Mouse (Mus musculus): ENCODE results near the gene Gpat2. TPM values are rescaled to one million over a fixed set of nuclear protein-coding genes. Genes with fewer than 3 reads are reported as not detected.

Gpat2 gene
- polyA plus RNA-seq, 1 experiment: not detected

DNA sequence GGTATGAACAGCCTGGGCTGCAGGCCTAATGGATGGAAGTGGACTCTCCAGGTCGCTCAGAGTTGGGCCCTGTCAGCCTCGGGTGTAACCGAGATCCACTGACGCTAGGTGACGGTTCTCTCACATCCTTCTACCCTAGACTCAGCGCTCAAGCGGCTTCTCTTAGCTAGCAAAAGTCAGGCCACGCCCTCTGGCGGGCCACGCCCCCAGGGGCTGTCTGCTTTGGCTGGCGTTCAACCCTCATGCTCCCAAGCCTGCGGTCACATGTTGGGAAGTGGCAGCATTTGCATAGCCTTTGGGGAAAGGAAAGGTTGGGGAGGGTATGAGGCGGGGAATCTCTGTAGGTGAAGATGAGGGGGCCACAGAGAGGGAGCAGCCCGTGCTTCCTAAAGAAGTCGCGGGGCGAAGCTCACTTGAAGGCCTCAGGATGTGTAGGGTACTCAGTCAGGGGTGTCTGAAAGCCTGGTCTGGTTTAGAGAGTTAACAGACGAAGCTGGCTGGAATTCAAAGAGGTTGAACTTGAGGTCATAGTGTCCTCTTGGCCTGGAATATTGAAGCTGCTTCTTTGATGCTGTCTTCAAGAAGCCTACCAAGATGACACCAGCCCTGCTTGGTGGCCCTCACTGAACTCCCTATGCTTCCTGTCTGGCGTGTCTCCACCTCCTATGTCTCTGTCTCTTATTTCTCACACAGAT is 59.6 kb downstream of the Gpat2 start:
- TF ChIP-seq POLR2A (IDR thresholded peaks at IDR 0.05; ENCODE audit: borderline replicate concordance, low read depth, low read length): no peak
- no peak for TF ChIP-seq CTCF (IDR thresholded peaks at IDR 0.05; ENCODE audit: low read depth, low read length)
- no peak overlapping the region for H3K27ac ChIP-seq (ENCODE audit: insufficient read depth, low read depth, low read length)
- H3K4me3 ChIP-seq (ENCODE audit: insufficient read depth, low read length): no peak overlapping the region
- peaks cover 4% of the 10 kb centered on the region; the same call in 1 of the 2 replicates for H3K4me1 ChIP-seq (ENCODE audit: control insufficient read depth, insufficient read depth, low read length)

Other genes with a start within 250 kb of the Gpat2 start
- 1.9 and 2.0 TPM in 2 replicates for gene 1810024B03Rik, start 216.9 kb upstream of the Gpat2 start, polyA plus RNA-seq (2012; ENCODE audit: insufficient read depth, insufficient read length, missing spikeins)
- gene Snrnp200, start 216.8 kb upstream of the Gpat2 start, polyA plus RNA-seq (2012; ENCODE audit: insufficient read depth, insufficient read length, missing spikeins): 34.6 and 44.1 TPM in 2 replicates
- 44.6 and 48.8 TPM in 2 replicates for gene Ciao1, start 177.4 kb upstream of the Gpat2 start, polyA plus RNA-seq (2012; ENCODE audit: insufficient read depth, insufficient read length, missing spikeins)
- gene Tmem127, start 177.3 kb upstream of the Gpat2 start, polyA plus RNA-seq (2012; ENCODE audit: insufficient read depth, insufficient read length, missing spikeins): 41.6 and 46.2 TPM in 2 replicates
- 35.5 and 36.7 TPM in 2 replicates for gene Stard7, start 155.0 kb upstream of the Gpat2 start, polyA plus RNA-seq (2012; ENCODE audit: insufficient read depth, insufficient read length, missing spikeins)
- gene Dusp2, start 89.0 kb upstream of the Gpat2 start, polyA plus RNA-seq (2012; ENCODE audit: insufficient read depth, insufficient read length, missing spikeins): 2.0 TPM in 2 replicates
- 0.59 TPM in 1 of 2 replicates, not detected in the other for gene Astl, start 86.6 kb upstream of the Gpat2 start, polyA plus RNA-seq (2012; ENCODE audit: insufficient read depth, insufficient read length, missing spikeins)
- gene Adra2b, start 62.0 kb upstream of the Gpat2 start, polyA plus RNA-seq (2012; ENCODE audit: insufficient read depth, insufficient read length, missing spikeins): 0.13 TPM in 1 of 2 replicates, not detected in the other
- 11.9 and 16.9 TPM in 2 replicates for gene Fahd2a, start 19.4 kb downstream of the Gpat2 start, polyA plus RNA-seq (2012; ENCODE audit: insufficient read depth, insufficient read length, missing spikeins)
- not detected in 2 replicates for gene Kcnip3, start 96.9 kb downstream of the Gpat2 start, polyA plus RNA-seq (2012; ENCODE audit: insufficient read depth, insufficient read length, missing spikeins)
- not detected in 2 replicates for gene Prom2, start 116.3 kb downstream of the Gpat2 start, polyA plus RNA-seq (2012; ENCODE audit: insufficient read depth, insufficient read length, missing spikeins)
- 3.9 and 6.0 TPM in 2 replicates for gene Zfp661, start 161.9 kb downstream of the Gpat2 start, polyA plus RNA-seq (2012; ENCODE audit: insufficient read depth, insufficient read length, missing spikeins)
- 50.9 and 51.2 TPM in 2 replicates for gene Mrps5, start 162.0 kb downstream of the Gpat2 start, polyA plus RNA-seq (2012; ENCODE audit: insufficient read depth, insufficient read length, missing spikeins)
- gene Mal, start 231.5 kb downstream of the Gpat2 start, polyA plus RNA-seq (2012; ENCODE audit: insufficient read depth, insufficient read length, missing spikeins): not detected in 2 replicates